Mouse (Mus musculus): ENCODE results near the gene Nucb1. TPM values are rescaled to one million over a fixed set of nuclear protein-coding genes. Genes with fewer than 3 reads are reported as not detected.
"Not testable (repeated sequence)": the region's sequence is repeated elsewhere in the genome, so short reads cannot be mapped to it uniquely, and the experiment has no call there.

The Nucb1 gene
- polyA plus RNA-seq, 1 experiment from 2014 or later: 176 TPM

DNA sequence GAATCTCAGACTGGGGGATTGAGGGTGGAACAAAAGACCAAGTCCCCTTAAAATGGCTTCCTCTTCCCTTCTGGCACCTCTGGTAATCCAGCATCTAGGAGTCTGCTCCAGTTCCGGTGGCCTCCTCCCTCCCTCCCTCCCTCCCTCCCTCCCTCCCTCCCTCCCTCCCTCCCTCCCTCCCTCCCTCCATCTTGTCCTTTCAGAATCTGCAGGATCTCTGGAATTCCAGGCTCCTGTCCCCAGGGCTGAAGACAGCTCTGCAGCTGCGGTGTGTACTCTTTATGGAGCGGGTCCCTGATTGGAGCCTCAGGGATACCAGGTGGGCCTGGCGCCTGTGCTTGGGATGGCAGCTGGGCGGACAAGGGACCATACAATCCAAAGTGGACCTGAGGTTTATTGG lies 48.9 kb downstream of the Nucb1 start:
- peak overlapping the region; percentile 72 for H3K4me2 ChIP-seq
- H3K27me3 ChIP-seq (replicated peaks): no peaks in the 10 kb centered on the region
- peaks cover 64% of the 10 kb centered on the region for H3K36me3 ChIP-seq
- peak overlapping the region; percentile 75 for H3K4me3 ChIP-seq
- 58% methylated on average over 5 of the region's 5 CpGs for WGBS
- peaks cover 56% of the 10 kb centered on the region for H3K4me1 ChIP-seq (replicated peaks)
- no peaks in the 10 kb centered on the region for H3K9me3 ChIP-seq (replicated peaks)
- peak overlapping the region; percentile 86 for H3K27ac ChIP-seq (ENCODE audit: poor library complexity, severe bottlenecking)
- H3K9ac ChIP-seq: peak overlapping the region; percentile 64; the same call in 1 of the 2 replicates
- ATAC-seq (ENCODE audit: insufficient number of reproducible peaks, low FRiP score): peak; percentile 5; the same call in 1 of the 2 replicates

DNA sequence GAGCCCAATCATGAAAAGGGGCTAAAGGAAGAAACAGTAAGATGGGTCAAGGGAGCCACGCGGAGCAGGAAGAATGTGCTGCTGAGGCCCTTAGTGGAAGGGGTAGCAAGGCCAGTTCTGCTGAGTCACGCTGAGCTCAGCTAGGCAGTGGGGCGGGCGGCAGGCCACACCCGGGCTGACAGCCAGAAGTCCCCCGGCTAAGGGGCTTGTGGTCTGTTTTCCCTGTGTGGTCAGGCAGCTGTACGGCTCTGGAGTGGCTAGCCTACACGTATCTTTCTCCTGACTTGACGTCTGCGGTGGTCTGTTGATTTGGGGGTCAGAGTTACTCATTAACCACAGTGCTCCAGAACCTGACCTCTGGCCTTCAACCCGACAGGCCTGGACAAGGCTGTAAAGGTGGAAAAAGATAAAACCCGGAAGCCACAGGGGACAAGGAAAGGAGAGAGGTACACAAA lies 49.3 kb downstream of the Nucb1 start:
- Histone ChIP-seq H3K4me2 (peak overlapping the region; percentile 72), H3K9me3 (replicated peaks) (no peaks in the 10 kb centered on the region), H3K4me1 (replicated peaks) (peaks cover 56% of the 10 kb centered on the region), H3K27me3 (replicated peaks) (no peaks in the 10 kb centered on the region), H3K9ac (peak overlapping the region; percentile 64), H3K4me3 (peak overlapping the region; percentile 75), H3K27ac (ENCODE audit: poor library complexity, severe bottlenecking) (peak overlapping the region; percentile 86), H3K36me3 (peaks cover 68% of the 10 kb centered on the region)
- WGBS: 8% methylated on average over 13 of the region's 13 CpGs
- ATAC-seq (ENCODE audit: insufficient number of reproducible peaks, low FRiP score): peak; percentile 75

DNA sequence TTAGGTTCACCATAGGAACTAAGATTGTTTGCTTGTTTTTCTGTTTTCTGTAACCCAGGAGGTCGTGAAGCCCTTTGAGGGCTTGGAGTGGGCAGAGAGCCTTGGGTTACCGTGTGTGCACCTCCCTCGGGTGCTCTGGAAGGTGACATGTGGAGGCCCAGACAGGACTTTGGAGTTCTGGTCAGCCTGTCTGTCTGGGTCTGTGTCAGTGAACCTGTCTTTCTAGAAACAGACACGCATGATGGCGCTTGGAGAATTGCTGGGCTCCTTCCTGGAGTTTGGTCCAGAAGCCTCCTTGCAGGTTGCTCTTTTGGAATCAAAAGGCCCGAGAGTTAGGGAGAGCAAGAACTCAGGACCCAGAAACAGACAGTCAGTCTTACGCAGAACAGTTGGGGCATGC lies 49.8 kb downstream of the Nucb1 start:
- Histone ChIP-seq H3K4me3 (peak overlapping the region; percentile 75), H3K4me1 (replicated peaks) (peaks cover 51% of the 10 kb centered on the region), H3K27me3 (replicated peaks) (no peaks in the 10 kb centered on the region), H3K9me3 (replicated peaks) (no peaks in the 10 kb centered on the region), H3K27ac (ENCODE audit: poor library complexity, severe bottlenecking) (peak overlapping the region; percentile 86), H3K36me3 (peaks cover 73% of the 10 kb centered on the region), H3K4me2 (peak overlapping the region; percentile 72), H3K9ac (peak overlapping the region; percentile 64)
- WGBS: 71% methylated on average over 7 of the region's 7 CpGs
- no peak for ATAC-seq (ENCODE audit: insufficient number of reproducible peaks, low FRiP score)

DNA sequence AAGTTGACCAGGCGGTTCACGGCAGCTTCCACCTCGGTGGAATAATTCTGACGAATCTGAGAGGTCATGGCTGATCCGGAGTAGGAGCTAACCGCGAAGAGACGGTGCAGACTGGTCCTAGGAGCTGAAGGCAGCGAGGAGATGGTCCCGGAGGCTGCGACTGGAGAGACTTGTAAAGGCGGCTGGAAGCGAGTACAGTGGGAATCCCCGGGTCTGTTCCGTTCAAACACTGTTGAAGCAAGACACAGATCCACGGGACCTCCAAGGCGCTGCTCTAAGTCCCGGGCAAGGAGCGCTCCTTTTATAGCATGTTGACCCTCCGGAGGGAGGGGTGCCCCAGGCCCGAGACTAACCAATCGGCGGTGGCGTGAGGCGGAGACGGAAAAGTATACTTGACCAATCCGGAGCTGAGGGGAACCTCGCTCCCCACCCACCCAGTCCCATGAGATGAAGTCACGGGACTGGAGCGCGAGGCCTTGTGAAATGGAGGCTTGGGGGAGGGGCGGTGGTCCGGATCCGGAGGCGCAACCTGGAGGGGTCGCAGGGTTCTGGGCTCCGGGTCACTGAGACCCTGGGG lies 50.6 kb downstream of the Nucb1 start, which contains the start of gene Ftl1:
Gene Ftl1 (minus strand): TSS at position 321 of the 577 bp plus-strand sequence.
- H3K27ac ChIP-seq (ENCODE audit: poor library complexity, severe bottlenecking): peak within 1 kb of the TSS; percentile 90
- not testable (repeated sequence) for H3K9me3 ChIP-seq (replicated peaks); H3K27me3 ChIP-seq (replicated peaks)
- H3K4me3 ChIP-seq: peak within 1 kb of the TSS; percentile 75
- H3K9ac ChIP-seq: peak within 1 kb of the TSS; percentile 89
- ATAC-seq (ENCODE audit: insufficient number of reproducible peaks, low FRiP score): peak; percentile 94
- peak within 1 kb of the TSS; percentile 93 for H3K4me2 ChIP-seq
- H3K4me1 ChIP-seq (replicated peaks): peaks cover 47% of the 10 kb centered on the region
- H3K36me3 ChIP-seq: peaks cover 73% of the 10 kb centered on the region
- under 1% methylated on average over 31 of the region's 37 CpGs for WGBS

DNA sequence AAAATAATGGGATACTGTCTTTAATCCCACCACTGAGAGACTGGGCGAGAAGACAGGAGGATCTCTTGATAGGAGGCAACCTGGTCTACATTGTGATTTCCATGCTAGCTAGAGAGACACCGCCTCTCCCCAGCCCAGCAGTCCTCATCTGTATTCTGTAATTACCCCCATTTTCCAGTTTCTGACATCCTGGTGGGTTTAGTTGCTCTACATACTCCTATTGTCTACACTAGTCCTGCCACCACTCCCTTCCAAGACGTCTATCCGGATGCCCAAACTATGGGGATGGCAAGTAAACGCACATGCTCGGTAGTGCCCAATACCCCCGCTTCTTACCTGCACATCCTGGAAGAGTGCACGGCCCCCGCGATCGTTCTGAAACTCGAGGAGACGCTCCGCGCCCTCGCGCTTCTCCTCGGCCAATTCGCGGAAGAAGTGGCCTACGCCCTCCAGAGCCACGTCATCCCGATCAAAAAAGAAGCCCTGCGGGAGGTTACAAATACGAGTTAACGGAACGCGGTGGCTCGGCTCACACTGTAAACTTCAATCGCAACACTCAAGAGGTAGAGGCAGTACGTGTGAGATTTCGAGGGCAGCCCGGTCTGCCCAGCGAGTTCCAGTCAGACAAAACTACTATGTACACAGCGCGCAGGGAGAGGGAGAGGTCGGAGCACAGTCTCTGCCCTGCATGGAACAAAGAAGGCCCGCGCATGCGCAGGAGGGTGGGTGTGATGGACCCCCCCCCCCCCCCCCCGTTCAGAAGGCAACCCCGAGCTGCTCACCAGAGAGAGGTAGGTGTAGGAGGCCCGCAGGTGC lies 51.2 kb downstream of the Nucb1 start:
- ATAC-seq (ENCODE audit: insufficient number of reproducible peaks, low FRiP score): peak; percentile 63
- H3K27me3 ChIP-seq (replicated peaks): no peaks in the 10 kb centered on the region
- H3K27ac ChIP-seq (ENCODE audit: poor library complexity, severe bottlenecking): peak overlapping the region; percentile 90
- H3K36me3 ChIP-seq: peaks cover 73% of the 10 kb centered on the region
- peaks cover 47% of the 10 kb centered on the region for H3K4me1 ChIP-seq (replicated peaks)
- peak overlapping the region; percentile 89 for H3K9ac ChIP-seq
- under 1% methylated on average over 42 of the region's 43 CpGs for WGBS
- H3K9me3 ChIP-seq (replicated peaks): no peaks in the 10 kb centered on the region
- peak overlapping the region; percentile 93 for H3K4me2 ChIP-seq
- peak overlapping the region; percentile 75 for H3K4me3 ChIP-seq

DNA sequence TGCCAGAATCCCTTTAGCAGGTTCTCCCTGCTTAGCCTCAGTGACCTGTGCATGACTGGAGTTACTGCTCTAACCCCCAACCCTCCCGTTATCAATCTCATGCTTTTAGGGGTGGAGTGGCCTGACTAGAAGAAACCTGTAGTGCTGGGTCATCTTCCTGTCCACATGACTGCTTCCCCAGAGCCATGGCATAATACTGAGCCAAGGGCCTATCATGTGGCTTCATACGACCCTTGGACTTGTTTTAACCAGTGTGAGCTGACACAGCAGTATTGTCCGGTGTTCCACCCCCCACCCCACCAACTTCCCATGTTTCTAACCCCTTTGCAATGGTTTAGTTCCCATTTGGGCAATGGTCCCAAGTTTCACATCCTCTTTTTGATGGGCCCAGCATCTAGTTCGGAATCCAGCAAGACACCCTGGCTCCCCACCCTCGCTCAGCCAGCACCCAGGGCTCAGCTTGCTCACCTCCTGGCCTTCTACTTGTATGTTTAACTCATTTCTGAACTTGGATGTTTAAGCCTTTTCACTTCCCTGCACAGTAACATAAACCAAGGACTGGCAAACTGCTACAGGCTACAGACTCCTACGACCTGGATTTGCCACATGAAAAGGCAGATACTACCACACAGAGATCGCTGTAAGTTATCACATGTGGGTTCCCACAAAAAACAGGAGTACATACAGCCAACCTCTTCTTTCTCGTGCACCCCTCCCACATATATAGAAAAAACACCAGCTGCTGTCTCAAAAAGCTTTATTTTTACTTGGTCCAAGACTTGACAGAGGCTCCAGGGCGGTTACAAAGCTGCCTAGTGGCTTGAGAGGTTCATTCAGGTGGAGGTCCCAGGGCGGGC lies 52.8 kb downstream of the Nucb1 start:
- Histone ChIP-seq H3K27me3 (replicated peaks) (no peaks in the 10 kb centered on the region), H3K9ac (peak overlapping the region; percentile 89), H3K27ac (ENCODE audit: poor library complexity, severe bottlenecking) (peak overlapping the region; percentile 67), H3K4me1 (replicated peaks) (peaks cover 47% of the 10 kb centered on the region), H3K4me2 (peak overlapping the region; percentile 93), H3K4me3 (peak overlapping the region; percentile 75), H3K36me3 (peaks cover 72% of the 10 kb centered on the region), H3K9me3 (replicated peaks) (no peaks in the 10 kb centered on the region)
- ATAC-seq (ENCODE audit: insufficient number of reproducible peaks, low FRiP score): peak; percentile 14; the same call in 1 of the 2 replicates
- WGBS: 55% methylated on average over 10 of the region's 10 CpGs

DNA sequence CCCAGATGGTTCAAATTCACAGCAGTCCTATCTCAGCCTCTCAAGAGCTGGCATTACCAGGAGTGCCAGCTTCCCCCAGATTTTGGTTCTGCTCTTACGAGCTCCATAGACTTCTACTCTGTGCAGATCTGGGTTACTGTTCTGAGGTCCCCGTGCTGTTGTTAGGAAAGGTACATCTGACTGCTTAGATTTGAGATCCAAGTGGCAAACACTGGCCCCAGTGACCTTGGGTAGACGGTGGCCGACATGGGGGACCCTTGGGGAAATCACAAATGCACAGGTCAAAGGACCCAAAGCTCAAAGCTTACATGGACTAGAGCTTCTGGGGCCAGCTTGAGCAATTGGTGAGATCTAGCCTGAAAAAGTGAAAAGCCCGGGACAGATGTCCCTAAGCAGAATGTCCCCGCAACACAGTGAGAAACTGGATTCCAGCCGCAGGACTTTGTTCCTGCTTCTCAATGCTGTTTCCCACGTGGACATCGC lies 53.4 kb downstream of the Nucb1 start:
- H3K4me3 ChIP-seq: peak overlapping the region; percentile 75; the same call in 1 of the 2 replicates
- peak overlapping the region; percentile 93 for H3K4me2 ChIP-seq
- 45% methylated on average over 9 of the region's 9 CpGs for WGBS
- H3K27ac ChIP-seq (ENCODE audit: poor library complexity, severe bottlenecking): peak overlapping the region; percentile 67
- ATAC-seq (ENCODE audit: insufficient number of reproducible peaks, low FRiP score): no peak
- no peaks in the 10 kb centered on the region for H3K9me3 ChIP-seq (replicated peaks)
- H3K4me1 ChIP-seq (replicated peaks): peaks cover 44% of the 10 kb centered on the region
- H3K27me3 ChIP-seq (replicated peaks): no peaks in the 10 kb centered on the region
- H3K36me3 ChIP-seq: peaks cover 72% of the 10 kb centered on the region
- H3K9ac ChIP-seq: peak overlapping the region; percentile 89; the same call in 1 of the 2 replicates

DNA sequence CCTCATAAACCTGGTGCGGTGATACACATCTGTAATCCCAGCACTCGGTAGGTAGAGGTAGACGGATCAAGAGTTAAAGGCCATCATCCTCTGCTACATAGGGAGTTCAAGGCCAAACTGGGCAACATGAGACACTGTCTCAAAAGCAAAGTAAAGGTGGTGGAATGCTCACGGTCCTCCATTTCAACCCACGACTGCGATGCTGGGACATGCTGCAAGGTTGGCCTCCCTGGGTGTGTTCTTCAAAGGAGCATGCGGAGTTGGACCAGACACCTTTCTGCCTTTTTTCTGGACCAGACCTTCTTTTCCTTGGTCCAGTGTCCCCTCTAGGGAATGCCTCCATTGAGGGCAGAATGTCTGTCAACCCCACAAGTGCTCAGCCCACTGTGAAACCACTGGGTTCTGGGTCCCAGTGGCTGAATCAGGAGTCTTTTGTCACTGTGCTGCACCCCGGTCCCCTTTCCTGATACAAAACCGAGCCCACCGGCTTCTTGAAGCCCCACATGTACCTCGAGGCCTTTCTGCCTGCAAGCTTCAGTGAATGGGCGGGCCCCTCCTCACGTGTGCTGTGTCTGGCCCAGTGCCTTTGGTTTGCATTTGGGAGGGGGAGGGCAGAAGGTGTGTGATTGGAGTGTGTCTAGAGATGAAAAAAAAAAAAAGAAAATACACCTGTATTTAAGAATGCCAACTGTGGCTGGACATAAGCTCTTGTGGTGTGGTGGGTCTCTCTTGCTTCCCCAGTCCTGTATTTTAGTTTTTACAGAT lies 54.1 kb downstream of the Nucb1 start:
- Histone ChIP-seq H3K4me2 (no peak overlapping the region), H3K9ac (0 out of 2 replicates have a peak overlapping the region, but pooled peaks have one; percentile 25), H3K36me3 (peaks cover 71% of the 10 kb centered on the region), H3K4me3 (no peak overlapping the region), H3K27ac (ENCODE audit: poor library complexity, severe bottlenecking) (peak overlapping the region; percentile 67; the same call in 1 of the 2 replicates), H3K9me3 (replicated peaks) (no peaks in the 10 kb centered on the region), H3K4me1 (replicated peaks) (peaks cover 38% of the 10 kb centered on the region), H3K27me3 (replicated peaks) (no peaks in the 10 kb centered on the region)
- 73% methylated on average over 13 of the region's 13 CpGs for WGBS
- no peak for ATAC-seq (ENCODE audit: insufficient number of reproducible peaks, low FRiP score)

DNA sequence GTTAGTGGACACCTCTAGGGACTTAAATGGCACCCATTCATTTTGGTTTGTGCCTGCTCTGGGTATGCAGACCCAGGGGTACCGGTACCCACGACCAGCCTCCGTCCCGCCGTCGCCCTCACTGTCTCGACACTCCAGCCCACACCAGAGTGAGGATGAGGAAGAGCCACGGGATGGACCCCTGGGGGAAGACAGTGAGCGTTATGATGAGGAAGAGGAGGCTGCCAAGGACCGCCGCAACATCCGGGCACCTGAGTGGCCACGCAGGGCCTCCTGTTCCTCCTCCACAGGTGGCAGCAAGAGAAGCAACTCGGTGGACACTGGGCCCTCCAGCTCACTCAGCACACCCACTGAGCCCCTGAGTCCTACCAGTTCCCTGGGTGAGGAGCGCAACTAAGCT lies 55.2 kb downstream of the Nucb1 start:
- Histone ChIP-seq H3K27ac (ENCODE audit: poor library complexity, severe bottlenecking) (no peak overlapping the region), H3K9me3 (replicated peaks) (no peaks in the 10 kb centered on the region), H3K4me2 (no peak overlapping the region), H3K4me3 (no peak overlapping the region), H3K36me3 (peaks cover 73% of the 10 kb centered on the region), H3K9ac (no peak overlapping the region), H3K4me1 (replicated peaks) (peaks cover 27% of the 10 kb centered on the region), H3K27me3 (replicated peaks) (no peaks in the 10 kb centered on the region)
- 84% methylated on average over 15 of the region's 15 CpGs for WGBS
- ATAC-seq (ENCODE audit: insufficient number of reproducible peaks, low FRiP score): no peak

DNA sequence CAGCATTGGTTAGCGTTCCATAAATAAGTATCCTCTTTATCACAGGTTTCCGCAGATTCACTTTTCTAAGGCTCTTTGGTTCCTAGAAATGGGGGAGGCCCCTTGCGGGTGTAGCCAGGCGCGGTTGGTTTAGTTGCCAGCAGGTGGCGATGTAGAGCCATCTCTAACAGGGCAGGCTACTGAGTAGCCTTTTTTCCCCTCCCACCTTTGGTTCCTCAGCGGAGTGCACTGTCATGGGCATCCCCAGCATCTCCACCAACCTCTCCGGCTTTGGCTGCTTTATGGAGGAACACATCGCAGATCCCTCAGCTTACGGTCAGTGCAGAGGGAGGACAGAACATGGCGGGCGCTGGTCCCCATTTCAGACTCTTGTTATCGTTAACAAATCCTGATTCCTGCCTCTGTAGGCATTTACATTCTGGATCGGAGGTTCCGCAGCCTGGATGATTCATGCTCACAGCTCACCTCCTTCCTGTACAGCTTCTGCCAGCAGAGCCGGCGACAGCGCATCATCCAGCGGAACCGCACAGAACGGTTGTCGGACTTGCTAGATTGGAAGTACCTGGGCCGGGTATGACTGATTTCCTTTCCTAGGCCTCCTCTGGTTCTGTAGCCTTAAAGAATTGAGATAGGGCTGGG lies 58.7 kb downstream of the Nucb1 start:
- Histone ChIP-seq H3K4me2 (no peak overlapping the region), H3K4me1 (replicated peaks) (peaks cover 18% of the 10 kb centered on the region), H3K27ac (ENCODE audit: poor library complexity, severe bottlenecking) (no peak overlapping the region), H3K27me3 (replicated peaks) (no peaks in the 10 kb centered on the region), H3K36me3 (peaks cover 76% of the 10 kb centered on the region), H3K4me3 (no peak overlapping the region), H3K9me3 (replicated peaks) (no peaks in the 10 kb centered on the region), H3K9ac (no peak overlapping the region)
- 50% methylated on average over 23 of the region's 23 CpGs for WGBS
- peak; percentile 77 for ATAC-seq (ENCODE audit: insufficient number of reproducible peaks, low FRiP score)

Data from heart, embryonic 12.5 days (tissue).